Mouse (Mus musculus) hindbrain, embryonic 15.5 days (tissue): ENCODE results near the gene Iffo2. TPM values are rescaled to one million over a fixed set of nuclear protein-coding genes. Genes with fewer than 3 reads are reported as not detected.

Source experiments
- ATAC-seq: fragments of 200-750 bp; cut with Nextera tagmentation; 2 replicates; pipeline ENCODE4 v1.8.0; 2017; ENCODE audit warnings: low read depth, moderate number of reproducible peaks, moderate TSS enrichment; ENCODE audit not compliant: low FRiP score
- H3K27ac ChIP-seq: fragments of 300-500 bp; sonication (generic); replicated peaks from 2 replicates; pipeline ENCODE4 v1.5.1; 2015; ENCODE audit warnings: mild to moderate bottlenecking, inconsistent platforms
- H3K27me3 ChIP-seq: fragments of 300-500 bp; sonication (generic); 2 replicates; pipeline ENCODE4 v1.6.1; 2015; ENCODE audit warnings: control low read depth, inconsistent platforms
- H3K36me3 ChIP-seq: fragments of 300-500 bp; sonication (generic); 2 replicates; pipeline ENCODE4 v1.6.1; 2015; ENCODE audit warnings: control low read depth, inconsistent platforms
- H3K4me1 ChIP-seq: fragments of 300-500 bp; sonication (generic); replicated peaks from 2 replicates; pipeline ENCODE4 v1.6.1; 2015; ENCODE audit warnings: control low read depth, inconsistent platforms
- H3K4me2 ChIP-seq: fragments of 300-500 bp; sonication (generic); 2 replicates; pipeline ENCODE4 v1.6.1; 2015; ENCODE audit warnings: moderate library complexity, mild to moderate bottlenecking, inconsistent platforms
- H3K4me3 ChIP-seq: fragments of 300-500 bp; sonication (generic); 2 replicates; pipeline ENCODE4 v1.5.1; 2015; ENCODE audit warnings: mild to moderate bottlenecking, inconsistent platforms
- H3K9ac ChIP-seq: fragments of 300-500 bp; sonication (generic); 2 replicates; pipeline ENCODE4 v1.6.1; 2015; ENCODE audit warnings: inconsistent platforms
- H3K9me3 ChIP-seq: fragments of 300-500 bp; sonication (generic); 2 replicates; pipeline ENCODE4 v1.6.1; 2016; ENCODE audit warnings: control low read depth, inconsistent platforms
- WGBS: fragments of 180-500 bp; shearing (Covaris S2); methylation state at CpG from one replicate; pipeline ENCODE4 v1.1.7; 2015; 5-methylcytosine and 5-hydroxymethylcytosine counted together
- polyA plus RNA-seq: library from polyadenylated mRNA; unstranded; fragments of >200 nt; fragmentation: Nextera tagmentation; extraction: Ambion mirVana; gene quantifications from 2 replicates; pipeline ENCODE4 v1.2.1, GENCODE M21; 2015

Gene Iffo2
- polyA plus RNA-seq, 1 experiment from 2014 or later: 4.3 TPM

DNA sequence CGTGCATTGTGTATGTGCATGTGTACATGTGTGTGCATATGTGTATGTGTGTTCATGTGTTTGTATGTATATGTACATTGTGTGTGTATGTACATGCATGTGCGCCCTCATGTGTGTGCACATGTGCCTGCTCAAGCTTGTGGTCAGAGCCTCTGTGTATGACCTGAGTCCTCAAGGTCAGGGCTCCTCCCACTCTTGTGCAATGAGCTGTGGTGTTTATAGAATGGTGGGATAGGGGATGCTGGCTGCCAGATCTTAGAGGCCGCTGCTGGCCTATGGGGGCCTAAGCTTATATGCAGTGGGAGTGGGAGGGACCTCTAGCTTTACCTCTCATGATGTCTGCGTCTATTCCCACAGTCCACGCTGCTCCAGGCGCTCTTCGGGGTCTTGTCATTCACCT lies 55.4 kb downstream of the Iffo2 start:
- Histone ChIP-seq H3K9me3 (no peaks in the 10 kb centered on the region), H3K27me3 (no peaks in the 10 kb centered on the region), H3K4me1 (peaks cover 27% of the 10 kb centered on the region), H3K36me3 (no peaks in the 10 kb centered on the region), H3K4me3 (no peak overlapping the region), H3K9ac (no peak overlapping the region), H3K27ac (no peak overlapping the region), H3K4me2 (no peak overlapping the region)
- ATAC-seq: no peak
- WGBS: 89% methylated on average over 7 of the region's 7 CpGs

DNA sequence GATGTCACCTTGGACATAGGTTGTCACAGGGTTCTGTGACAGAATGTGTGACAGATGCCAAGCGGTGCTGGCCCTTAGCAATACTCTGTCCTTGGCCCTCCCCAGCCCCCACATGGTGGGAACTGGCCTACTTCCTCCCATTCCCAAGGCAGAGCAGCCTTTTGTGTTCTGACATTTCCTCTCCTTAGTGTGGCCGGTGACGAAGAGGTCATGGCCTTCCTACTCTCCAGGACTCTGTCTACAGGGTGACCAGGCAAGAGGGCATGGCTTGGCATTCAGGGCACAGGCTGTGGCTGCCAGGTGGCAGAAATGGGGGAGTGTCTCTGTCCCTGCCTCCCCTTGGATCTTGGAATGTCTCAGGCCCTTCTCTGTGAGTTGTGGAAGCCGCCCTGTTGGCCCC lies 57.0 kb downstream of the Iffo2 start:
- 71% methylated on average over 4 of the region's 4 CpGs for WGBS
- no peaks in the 10 kb centered on the region for H3K27me3 ChIP-seq
- peaks cover 10% of the 10 kb centered on the region for H3K4me1 ChIP-seq
- H3K36me3 ChIP-seq: no peaks in the 10 kb centered on the region
- no peak overlapping the region for H3K4me2 ChIP-seq
- H3K9ac ChIP-seq: no peak overlapping the region
- no peaks in the 10 kb centered on the region for H3K9me3 ChIP-seq
- no peak overlapping the region for H3K27ac ChIP-seq
- H3K4me3 ChIP-seq: no peak overlapping the region
- ATAC-seq: no peak

DNA sequence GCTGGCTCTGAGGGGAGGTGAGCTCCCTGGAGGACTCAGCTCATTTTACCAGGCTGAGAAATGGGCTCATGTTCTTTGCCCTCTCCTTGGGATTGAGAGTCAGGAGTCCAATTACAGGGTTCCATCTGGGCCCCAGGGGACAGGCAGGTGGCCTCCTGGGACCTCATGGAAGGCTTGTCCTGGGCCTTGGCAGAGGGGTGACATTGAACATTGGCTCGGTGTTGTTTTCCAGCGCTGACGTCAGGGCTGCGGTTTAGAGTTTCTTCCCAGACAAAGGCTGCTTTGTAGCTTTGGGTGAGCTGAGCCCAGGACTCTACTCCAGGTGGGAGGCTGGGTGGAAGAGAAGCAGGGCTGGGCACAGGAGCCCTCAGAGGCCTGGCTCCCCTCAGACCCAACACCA lies 57.4 kb downstream of the Iffo2 start:
- ATAC-seq: no peak
- H3K27ac ChIP-seq: no peak overlapping the region
- H3K27me3 ChIP-seq: no peaks in the 10 kb centered on the region
- no peak overlapping the region for H3K9ac ChIP-seq
- WGBS: 80% methylated on average over 4 of the region's 4 CpGs
- peaks cover 10% of the 10 kb centered on the region for H3K4me1 ChIP-seq
- H3K9me3 ChIP-seq: no peaks in the 10 kb centered on the region
- H3K36me3 ChIP-seq: no peaks in the 10 kb centered on the region
- no peak overlapping the region for H3K4me2 ChIP-seq
- no peak overlapping the region for H3K4me3 ChIP-seq

DNA sequence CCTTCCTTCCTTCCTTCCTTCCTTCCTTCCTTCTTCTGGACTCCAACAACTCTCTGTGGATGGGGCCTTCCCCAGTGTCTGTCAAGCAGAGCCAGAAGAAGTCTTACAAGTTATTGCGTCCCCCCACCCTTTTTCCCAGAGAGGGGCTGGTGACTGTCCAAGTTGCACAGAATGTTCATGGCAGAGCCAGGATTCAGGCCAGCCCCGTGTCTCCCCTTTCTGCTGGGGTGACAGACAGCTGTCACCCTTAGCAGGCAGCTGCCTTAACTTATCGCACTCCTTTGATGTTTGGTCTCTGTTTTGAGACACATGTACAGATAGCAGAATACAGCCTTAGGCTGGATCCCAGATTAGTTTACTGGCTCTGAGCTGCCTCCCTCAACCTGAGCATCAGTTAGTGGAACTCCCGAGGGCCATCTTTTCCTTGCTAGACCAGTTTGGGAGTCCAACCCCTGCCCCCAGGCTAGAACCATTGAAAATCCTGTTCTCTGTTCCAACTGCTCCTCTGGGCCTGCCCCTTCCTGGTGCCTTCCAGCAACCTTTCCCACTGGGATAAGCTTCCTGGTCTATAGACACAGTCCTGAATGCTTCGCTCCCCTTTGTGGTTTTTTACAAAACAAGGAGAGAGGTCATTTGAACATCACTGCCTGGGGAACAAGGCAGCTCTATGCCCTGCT lies 59.1 kb downstream of the Iffo2 start:
- H3K9me3 ChIP-seq: no peaks in the 10 kb centered on the region
- WGBS: 53% methylated on average over 5 of the region's 5 CpGs
- no peak overlapping the region for H3K4me2 ChIP-seq
- ATAC-seq: no peak
- no peak overlapping the region for H3K9ac ChIP-seq
- peaks cover 10% of the 10 kb centered on the region for H3K4me1 ChIP-seq
- H3K27ac ChIP-seq: no peak overlapping the region
- no peaks in the 10 kb centered on the region for H3K27me3 ChIP-seq
- H3K36me3 ChIP-seq: no peaks in the 10 kb centered on the region
- no peak overlapping the region for H3K4me3 ChIP-seq

DNA sequence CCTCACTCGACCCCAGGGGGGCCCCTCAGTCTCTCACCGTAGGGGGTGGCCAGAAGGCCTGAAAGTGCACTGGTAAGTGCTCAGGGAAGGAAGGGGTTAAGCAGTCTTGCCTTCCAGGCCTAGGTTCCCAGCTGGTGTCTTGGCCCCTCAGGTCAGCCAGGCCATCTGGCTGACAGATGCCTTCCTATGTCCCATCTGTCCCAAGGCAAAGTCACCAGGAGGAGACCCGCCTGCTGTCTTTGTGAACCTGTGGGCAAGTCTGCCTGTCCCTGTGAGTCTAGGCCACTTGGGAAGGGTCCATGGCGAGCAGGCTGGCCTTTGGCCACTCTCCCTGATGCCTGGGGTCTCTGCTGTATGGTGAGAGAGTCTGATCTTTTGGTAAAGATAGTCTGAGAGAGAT lies 60.1 kb downstream of the Iffo2 start:
- Histone ChIP-seq H3K27ac (no peak overlapping the region), H3K4me1 (peaks cover 12% of the 10 kb centered on the region), H3K4me3 (no peak overlapping the region), H3K9me3 (no peaks in the 10 kb centered on the region), H3K27me3 (no peaks in the 10 kb centered on the region), H3K9ac (no peak overlapping the region), H3K36me3 (no peaks in the 10 kb centered on the region), H3K4me2 (no peak overlapping the region)
- 36% methylated on average over 4 of the region's 4 CpGs for WGBS
- ATAC-seq: no peak

DNA sequence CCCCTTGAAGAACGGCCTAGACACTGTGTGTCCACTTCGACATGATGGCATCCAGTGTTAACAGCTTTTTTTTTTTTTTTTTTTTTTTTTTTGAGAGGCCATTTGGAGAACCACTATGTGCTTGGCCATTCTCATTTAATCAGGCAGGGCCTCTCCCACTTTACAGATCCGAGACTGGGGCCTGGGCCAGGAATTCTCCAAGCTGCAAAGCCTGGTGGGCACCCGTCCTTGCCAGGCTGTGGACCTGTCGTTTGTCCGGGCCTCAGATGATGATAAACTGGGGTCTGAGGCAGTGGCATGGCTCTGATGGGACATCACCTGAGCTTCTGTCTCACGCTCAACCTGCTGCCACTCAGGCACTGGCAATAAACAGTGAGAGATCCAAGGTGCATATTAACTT lies 62.5 kb downstream of the Iffo2 start:
- no peaks in the 10 kb centered on the region for H3K27me3 ChIP-seq
- H3K27ac ChIP-seq: no peak overlapping the region
- no peaks in the 10 kb centered on the region for H3K9me3 ChIP-seq
- no peak overlapping the region for H3K4me2 ChIP-seq
- no peaks in the 10 kb centered on the region for H3K36me3 ChIP-seq
- no peak for ATAC-seq
- peaks cover 33% of the 10 kb centered on the region for H3K4me1 ChIP-seq
- no peak overlapping the region for H3K4me3 ChIP-seq
- 78% methylated on average over 7 of the region's 7 CpGs for WGBS
- H3K9ac ChIP-seq: no peak overlapping the region

DNA sequence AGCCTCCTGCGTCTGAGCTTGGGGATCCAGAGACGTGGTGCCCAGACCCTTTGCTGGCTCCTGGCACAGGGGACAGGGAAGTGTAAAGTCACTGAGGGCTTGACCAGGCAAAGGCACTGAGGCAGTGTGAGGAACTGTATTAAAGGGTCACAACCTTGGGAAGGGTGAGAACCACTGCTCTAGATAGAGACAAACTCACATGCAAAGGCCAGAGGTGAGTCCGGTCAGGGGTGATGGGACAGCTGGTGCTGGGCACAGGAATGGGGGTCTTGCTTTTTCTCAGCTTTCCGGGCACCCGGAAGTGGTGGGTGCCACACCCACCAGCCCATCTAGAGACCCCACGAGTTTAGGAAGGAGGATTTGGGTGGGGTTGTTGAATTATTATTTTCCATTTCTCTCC lies 63.0 kb downstream of the Iffo2 start:
- Histone ChIP-seq H3K36me3 (no peaks in the 10 kb centered on the region), H3K4me3 (no peak overlapping the region), H3K9ac (no peak overlapping the region), H3K9me3 (no peaks in the 10 kb centered on the region), H3K27me3 (no peaks in the 10 kb centered on the region), H3K4me2 (no peak overlapping the region), H3K27ac (no peak overlapping the region), H3K4me1 (peaks cover 38% of the 10 kb centered on the region)
- 74% methylated on average over 6 of the region's 6 CpGs for WGBS
- no peak for ATAC-seq

DNA sequence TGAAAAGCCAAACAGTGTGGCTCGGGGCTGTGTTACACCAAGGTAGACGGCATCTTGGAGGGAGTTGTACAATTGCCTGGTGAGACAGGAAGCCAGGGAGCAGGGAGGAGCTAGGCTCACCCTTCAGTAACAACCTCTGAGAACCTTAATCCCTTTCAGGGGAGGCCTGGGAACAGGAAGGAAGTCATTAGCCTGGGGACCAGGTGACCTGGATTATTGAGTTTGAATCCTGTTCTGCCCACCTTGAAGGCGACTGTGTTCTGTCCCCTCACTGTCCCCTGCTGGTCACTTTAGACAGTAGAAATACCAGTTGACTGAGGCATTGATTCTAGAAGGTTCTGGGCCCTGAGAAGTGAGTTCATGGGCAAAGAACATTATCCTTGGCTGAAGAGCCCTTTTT lies 63.7 kb downstream of the Iffo2 start:
- no peak for ATAC-seq
- no peak overlapping the region for H3K4me3 ChIP-seq
- no peaks in the 10 kb centered on the region for H3K9me3 ChIP-seq
- WGBS: 58% methylated on average over 3 of the region's 3 CpGs
- H3K4me2 ChIP-seq: no peak overlapping the region
- H3K4me1 ChIP-seq: peaks cover 45% of the 10 kb centered on the region
- no peak overlapping the region for H3K9ac ChIP-seq
- no peaks in the 10 kb centered on the region for H3K27me3 ChIP-seq
- H3K36me3 ChIP-seq: no peaks in the 10 kb centered on the region
- no peak overlapping the region for H3K27ac ChIP-seq

DNA sequence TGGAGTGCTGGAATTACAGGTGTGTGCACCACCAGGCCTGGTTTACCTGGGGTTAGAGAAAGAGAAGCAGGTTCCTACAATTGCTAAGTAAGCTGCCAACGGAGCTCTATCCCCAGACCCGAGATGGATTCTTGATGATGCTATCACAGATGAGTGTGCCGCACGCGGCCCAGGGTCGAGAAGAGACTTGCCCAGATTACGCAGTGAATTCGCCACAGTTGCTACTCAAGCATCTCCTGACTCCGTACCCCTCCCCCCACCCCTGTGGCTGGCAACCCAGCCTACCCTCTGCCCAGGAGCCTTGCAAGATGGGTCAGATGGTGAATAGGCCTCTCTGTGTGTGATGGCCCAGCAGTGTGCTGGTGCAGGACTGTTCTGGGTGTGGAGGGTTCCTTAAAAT lies 66.4 kb downstream of the Iffo2 start:
- H3K4me3 ChIP-seq: no peak overlapping the region
- H3K4me1 ChIP-seq: peaks cover 56% of the 10 kb centered on the region
- H3K4me2 ChIP-seq: peak overlapping the region; percentile 7; the same call in 1 of the 2 replicates
- ATAC-seq: 0 out of 2 replicates have a peak, but pooled peaks have one; percentile 10
- H3K9me3 ChIP-seq: no peaks in the 10 kb centered on the region
- no peaks in the 10 kb centered on the region for H3K27me3 ChIP-seq
- H3K9ac ChIP-seq: 0 out of 2 replicates have a peak overlapping the region, but pooled peaks have one; percentile 6
- 23% methylated on average over 9 of the region's 9 CpGs for WGBS
- no peaks in the 10 kb centered on the region for H3K36me3 ChIP-seq
- peak overlapping the region; percentile 56 for H3K27ac ChIP-seq

DNA sequence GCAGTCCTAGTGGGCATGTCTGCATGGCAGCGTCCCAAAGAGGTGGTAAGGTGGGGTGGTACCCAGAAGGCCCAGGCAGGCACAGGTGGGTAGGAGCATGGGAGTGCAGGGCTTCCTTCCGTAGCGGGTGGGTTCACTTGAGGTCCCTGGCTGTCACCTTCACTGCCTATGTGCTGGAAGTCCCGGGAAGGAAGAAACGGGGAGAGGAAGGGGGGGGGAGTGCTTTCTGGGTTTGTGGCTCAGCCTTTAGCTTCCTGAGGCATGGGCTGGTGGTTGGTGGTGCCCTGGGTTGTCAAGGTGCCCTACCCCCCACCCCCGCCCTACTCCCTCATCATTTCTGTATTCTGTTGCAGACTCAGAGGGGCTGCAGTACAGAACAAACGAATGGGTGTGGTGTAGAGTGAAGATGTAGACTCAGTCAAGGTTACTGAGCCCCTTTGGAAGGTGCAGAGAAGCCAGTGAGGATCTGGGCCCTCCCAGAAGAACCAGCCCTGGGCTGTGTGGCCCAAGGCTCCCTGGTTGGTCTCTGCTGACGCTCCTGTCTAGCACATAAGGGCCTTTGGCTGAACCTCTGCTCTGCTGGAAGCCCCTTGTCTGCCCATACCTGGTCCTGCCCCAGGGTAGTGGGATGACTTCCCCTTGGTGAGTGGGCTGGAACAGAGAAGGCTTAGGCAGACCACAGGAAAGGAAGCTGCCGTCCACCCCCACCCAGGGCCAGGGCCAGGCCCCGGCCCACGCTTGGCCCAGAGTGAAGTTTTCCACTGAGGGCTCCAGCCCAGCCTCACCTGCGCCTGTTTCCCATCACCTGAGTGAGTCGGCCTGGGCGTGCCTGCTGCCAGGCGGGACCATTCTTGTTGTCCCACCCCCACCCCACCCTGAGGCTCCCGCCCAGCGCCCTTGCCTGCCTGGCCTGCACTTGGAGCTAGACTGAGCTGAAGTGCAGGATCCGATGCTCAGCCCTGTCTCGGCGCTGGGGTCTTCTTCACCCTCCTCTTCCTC lies 67.2 kb downstream of the Iffo2 start:
- ATAC-seq: no peak
- no peaks in the 10 kb centered on the region for H3K27me3 ChIP-seq
- peaks cover 58% of the 10 kb centered on the region for H3K4me1 ChIP-seq
- no peak overlapping the region for H3K9ac ChIP-seq
- H3K36me3 ChIP-seq: no peaks in the 10 kb centered on the region
- 61% methylated on average over 20 of the region's 20 CpGs for WGBS
- H3K9me3 ChIP-seq: no peaks in the 10 kb centered on the region
- no peak overlapping the region for H3K4me3 ChIP-seq
- peak overlapping the region; percentile 79; the same call in 1 of the 2 replicates for H3K27ac ChIP-seq
- peak overlapping the region; percentile 7; the same call in 1 of the 2 replicates for H3K4me2 ChIP-seq

DNA sequence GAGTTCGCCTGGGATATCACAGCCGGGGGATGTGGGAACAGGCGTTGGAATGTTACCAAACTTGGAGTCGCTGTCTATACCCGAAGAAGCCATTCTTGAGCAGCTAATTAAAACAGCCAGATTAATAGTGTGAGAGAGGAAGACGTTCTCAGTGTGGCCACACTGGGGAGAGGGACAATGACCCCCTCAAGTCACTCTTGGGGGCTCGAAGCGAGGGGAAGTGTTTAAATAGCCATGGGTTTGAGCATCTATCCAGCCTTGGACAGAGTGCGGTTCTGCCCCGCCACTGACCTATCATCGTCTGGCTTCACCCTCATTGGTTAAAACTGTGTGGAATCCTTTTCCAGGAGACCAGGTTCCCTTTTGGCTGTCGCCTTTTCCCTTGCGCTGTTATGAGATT lies 68.0 kb downstream of the Iffo2 start:
- Histone ChIP-seq H3K36me3 (no peaks in the 10 kb centered on the region), H3K4me2 (peak overlapping the region; percentile 50), H3K9ac (no peak overlapping the region), H3K9me3 (no peaks in the 10 kb centered on the region), H3K27me3 (no peaks in the 10 kb centered on the region), H3K27ac (peak overlapping the region; percentile 79), H3K4me3 (no peak overlapping the region), H3K4me1 (peaks cover 58% of the 10 kb centered on the region)
- WGBS: 31% methylated on average over 13 of the region's 13 CpGs
- no peak for ATAC-seq

DNA sequence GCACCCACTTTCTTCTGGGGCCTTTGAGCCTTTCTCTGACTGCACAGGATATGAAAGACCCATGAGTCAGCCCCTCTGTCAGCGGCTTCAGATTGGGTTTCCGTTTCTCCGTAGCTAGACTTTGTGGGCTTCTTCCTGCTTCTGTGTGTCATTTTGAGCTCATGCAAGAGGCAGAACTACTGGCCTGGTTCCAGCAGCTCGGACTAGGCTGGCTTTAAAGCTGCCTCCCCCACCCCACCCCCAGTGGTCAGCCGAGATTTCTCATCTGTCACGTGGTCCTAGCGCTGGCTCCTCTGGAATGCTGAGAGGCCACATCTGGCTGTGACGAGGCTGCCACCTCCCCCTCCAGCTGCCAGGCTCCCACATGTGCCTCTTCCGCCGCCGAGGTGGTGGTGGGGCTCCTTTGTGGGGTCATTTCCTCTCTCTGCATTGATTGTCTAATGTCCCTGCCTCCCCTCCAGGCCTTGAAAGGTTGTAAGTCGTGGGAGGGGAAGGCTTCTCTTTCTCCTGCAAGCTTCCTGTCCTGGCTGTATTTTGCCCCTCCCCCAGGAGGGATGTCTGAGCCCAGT lies 68.7 kb downstream of the Iffo2 start:
- Histone ChIP-seq H3K9me3 (no peaks in the 10 kb centered on the region), H3K27ac (peak overlapping the region; percentile 79), H3K4me1 (peaks cover 58% of the 10 kb centered on the region), H3K4me2 (peak overlapping the region; percentile 50), H3K36me3 (no peaks in the 10 kb centered on the region), H3K9ac (peak overlapping the region; percentile 34), H3K4me3 (peak overlapping the region; percentile 14), H3K27me3 (no peaks in the 10 kb centered on the region)
- 1% methylated on average over 12 of the region's 12 CpGs for WGBS
- ATAC-seq: peak; percentile 54
